Mouse (Mus musculus): Measurements from ENCODE around the gene Myh9. TPM values are rescaled to one million over a fixed set of nuclear protein-coding genes. Genes with fewer than 3 reads are reported as not detected.
A peak's percentile ranks its signal among the peaks of the same experiment; 100 is the strongest.

Myh9 gene
- polyA plus RNA-seq, 1 experiment from 2014 or later = 14.6 TPM

- Histone ChIP-seq H3K36me3 (replicated peaks; ENCODE audit: control insufficient read depth, insufficient read depth) (peaks cover 31% of the 10 kb centered on the region), H3K4me2 (replicated peaks) (no peak overlapping the region), H3K27me3 (ENCODE audit: control insufficient read depth, insufficient read depth, low read length) (no peaks in the 10 kb centered on the region), H3K4me1 (replicated peaks; ENCODE audit: control insufficient read depth, insufficient read depth, low read length) (peaks cover 7% of the 10 kb centered on the region), H3K4me3 (replicated peaks; ENCODE audit: low read length) (no peak overlapping the region), H3K27ac (no peak overlapping the region), H3K9ac (no peak overlapping the region), H3K9me3 (ENCODE audit: control insufficient read depth, low read length) (no peaks in the 10 kb centered on the region)
- DNase-seq (ENCODE audit: low spot score) = no peak
- 100% methylated on average over 1 of the region's 1 CpGs for WGBS
- no peak for ATAC-seq (ENCODE audit: low FRiP score)
Measured at GRCm38 (mm10) chr15:77809434-77809833, 32.5 kb downstream of the Myh9 start.

- H3K36me3 ChIP-seq (replicated peaks; ENCODE audit: control insufficient read depth, insufficient read depth) = peaks cover 34% of the 10 kb centered on the region
- WGBS = 89% methylated on average over 7 of the region's 7 CpGs
- H3K27me3 ChIP-seq (ENCODE audit: control insufficient read depth, insufficient read depth, low read length) = no peaks in the 10 kb centered on the region
- no peak for ATAC-seq (ENCODE audit: low FRiP score)
- H3K27ac ChIP-seq = no peak overlapping the region
- H3K4me2 ChIP-seq (replicated peaks) = no peak overlapping the region
- H3K9ac ChIP-seq = no peak overlapping the region
- peaks cover 7% of the 10 kb centered on the region for H3K4me1 ChIP-seq (replicated peaks; ENCODE audit: control insufficient read depth, insufficient read depth, low read length)
- H3K4me3 ChIP-seq (replicated peaks; ENCODE audit: low read length) = no peak overlapping the region
- DNase-seq (ENCODE audit: low spot score) = no peak
- H3K9me3 ChIP-seq (ENCODE audit: control insufficient read depth, low read length) = no peaks in the 10 kb centered on the region
Measured at GRCm38 (mm10) chr15:77807264-77807585, 34.8 kb downstream of the Myh9 start.

GRCm38 (mm10) chr15:77806565-77807263 is 35.3 kb downstream of the Myh9 start:
- Histone ChIP-seq H3K27ac (no peak overlapping the region), H3K27me3 (ENCODE audit: control insufficient read depth, insufficient read depth, low read length) (no peaks in the 10 kb centered on the region), H3K4me1 (replicated peaks; ENCODE audit: control insufficient read depth, insufficient read depth, low read length) (peaks cover 7% of the 10 kb centered on the region), H3K9me3 (ENCODE audit: control insufficient read depth, low read length) (no peaks in the 10 kb centered on the region), H3K4me3 (replicated peaks; ENCODE audit: low read length) (no peak overlapping the region), H3K4me2 (replicated peaks) (no peak overlapping the region), H3K9ac (no peak overlapping the region), H3K36me3 (replicated peaks; ENCODE audit: control insufficient read depth, insufficient read depth) (peaks cover 32% of the 10 kb centered on the region)
- no peak for ATAC-seq (ENCODE audit: low FRiP score)
- DNase-seq (ENCODE audit: low spot score) = no peak
- 87% methylated on average over 13 of the region's 13 CpGs for WGBS

- H3K4me1 ChIP-seq (replicated peaks; ENCODE audit: control insufficient read depth, insufficient read depth, low read length) = peaks cover 6% of the 10 kb centered on the region
- H3K27me3 ChIP-seq (ENCODE audit: control insufficient read depth, insufficient read depth, low read length) = no peaks in the 10 kb centered on the region
- DNase-seq (ENCODE audit: low spot score) (no peak), ATAC-seq (ENCODE audit: low FRiP score) (no peak)
- peaks cover 29% of the 10 kb centered on the region for H3K36me3 ChIP-seq (replicated peaks; ENCODE audit: control insufficient read depth, insufficient read depth)
- 86% methylated on average over 4 of the region's 4 CpGs for WGBS
- no peak overlapping the region for H3K9ac ChIP-seq
- H3K27ac ChIP-seq = no peak overlapping the region
- no peak overlapping the region for H3K4me3 ChIP-seq (replicated peaks; ENCODE audit: low read length)
- no peaks in the 10 kb centered on the region for H3K9me3 ChIP-seq (ENCODE audit: control insufficient read depth, low read length)
- no peak overlapping the region for H3K4me2 ChIP-seq (replicated peaks)
Measured at GRCm38 (mm10) chr15:77805657-77806056, 36.3 kb downstream of the Myh9 start.

DNA sequence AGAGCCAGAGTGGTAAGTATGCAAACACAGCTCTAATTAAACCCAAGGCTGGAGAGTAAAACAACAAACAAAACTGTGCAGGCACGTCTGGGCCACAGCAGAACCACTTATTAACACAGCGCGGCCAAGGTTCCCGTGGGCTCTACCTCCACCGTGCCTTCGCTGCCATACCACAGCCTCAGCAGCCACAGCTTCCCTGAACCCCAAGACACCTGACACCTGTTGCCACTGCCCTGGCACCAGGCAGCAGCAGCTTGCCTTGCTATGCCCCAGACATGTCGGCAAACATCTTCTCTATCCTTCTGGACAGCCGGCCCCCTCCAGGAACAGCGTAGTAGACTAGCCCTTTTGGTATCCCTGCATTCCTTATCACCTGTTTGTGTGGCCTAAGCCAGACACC is 37.0 kb downstream of the Myh9 start:
- H3K4me2 ChIP-seq (replicated peaks) = no peak overlapping the region
- H3K4me3 ChIP-seq (replicated peaks; ENCODE audit: low read length) = no peak overlapping the region
- no peaks in the 10 kb centered on the region for H3K4me1 ChIP-seq (replicated peaks; ENCODE audit: control insufficient read depth, insufficient read depth, low read length)
- DNase-seq (ENCODE audit: low spot score) (no peak), ATAC-seq (ENCODE audit: low FRiP score) (no peak)
- no peaks in the 10 kb centered on the region for H3K9me3 ChIP-seq (ENCODE audit: control insufficient read depth, low read length)
- no peaks in the 10 kb centered on the region for H3K27me3 ChIP-seq (ENCODE audit: control insufficient read depth, insufficient read depth, low read length)
- H3K9ac ChIP-seq = no peak overlapping the region
- H3K27ac ChIP-seq = no peak overlapping the region
- 90% methylated on average over 9 of the region's 9 CpGs for WGBS
- H3K36me3 ChIP-seq (replicated peaks; ENCODE audit: control insufficient read depth, insufficient read depth) = peaks cover 29% of the 10 kb centered on the region

DNA sequence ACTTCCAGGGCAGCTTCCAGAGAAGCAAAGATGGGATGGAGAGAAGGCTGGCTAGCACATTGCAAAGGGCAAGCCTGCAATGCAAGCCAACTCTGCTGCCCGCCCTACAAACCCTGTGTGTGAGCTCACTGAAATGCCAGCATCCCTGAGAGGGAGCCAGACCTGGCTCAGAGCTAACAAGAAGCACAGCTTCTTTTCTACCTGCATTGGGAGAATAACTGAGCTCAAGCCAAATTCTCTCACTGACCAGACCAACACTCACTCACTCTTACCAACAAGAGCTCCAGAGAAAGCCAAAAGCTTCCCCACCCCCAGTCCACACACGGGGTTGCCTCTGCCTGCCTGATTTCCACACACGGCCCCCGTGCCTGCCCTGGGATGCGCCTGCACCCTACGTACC is 37.5 kb downstream of the Myh9 start:
- Histone ChIP-seq H3K9me3 (ENCODE audit: control insufficient read depth, low read length) (no peaks in the 10 kb centered on the region), H3K27me3 (ENCODE audit: control insufficient read depth, insufficient read depth, low read length) (no peaks in the 10 kb centered on the region), H3K4me3 (replicated peaks; ENCODE audit: low read length) (no peak overlapping the region), H3K36me3 (replicated peaks; ENCODE audit: control insufficient read depth, insufficient read depth) (peaks cover 29% of the 10 kb centered on the region), H3K4me1 (replicated peaks; ENCODE audit: control insufficient read depth, insufficient read depth, low read length) (no peaks in the 10 kb centered on the region), H3K4me2 (replicated peaks) (no peak overlapping the region), H3K9ac (no peak overlapping the region), H3K27ac (no peak overlapping the region)
- DNase-seq (ENCODE audit: low spot score) (no peak), ATAC-seq (ENCODE audit: low FRiP score) (no peak)
- 96% methylated on average over 6 of the region's 6 CpGs for WGBS

GRCm38 (mm10) chr15:77803747-77804146 is 38.2 kb downstream of the Myh9 start:
- Histone ChIP-seq H3K4me2 (replicated peaks) (no peak overlapping the region), H3K27me3 (ENCODE audit: control insufficient read depth, insufficient read depth, low read length) (no peaks in the 10 kb centered on the region), H3K4me3 (replicated peaks; ENCODE audit: low read length) (no peak overlapping the region), H3K36me3 (replicated peaks; ENCODE audit: control insufficient read depth, insufficient read depth) (peaks cover 29% of the 10 kb centered on the region), H3K9me3 (ENCODE audit: control insufficient read depth, low read length) (no peaks in the 10 kb centered on the region), H3K27ac (no peak overlapping the region), H3K9ac (no peak overlapping the region), H3K4me1 (replicated peaks; ENCODE audit: control insufficient read depth, insufficient read depth, low read length) (peaks cover 6% of the 10 kb centered on the region; the same call in 1 of the 2 replicates)
- 81% methylated on average over 3 of the region's 3 CpGs for WGBS
- DNase-seq (ENCODE audit: low spot score) (no peak), ATAC-seq (ENCODE audit: low FRiP score) (no peak)

DNA sequence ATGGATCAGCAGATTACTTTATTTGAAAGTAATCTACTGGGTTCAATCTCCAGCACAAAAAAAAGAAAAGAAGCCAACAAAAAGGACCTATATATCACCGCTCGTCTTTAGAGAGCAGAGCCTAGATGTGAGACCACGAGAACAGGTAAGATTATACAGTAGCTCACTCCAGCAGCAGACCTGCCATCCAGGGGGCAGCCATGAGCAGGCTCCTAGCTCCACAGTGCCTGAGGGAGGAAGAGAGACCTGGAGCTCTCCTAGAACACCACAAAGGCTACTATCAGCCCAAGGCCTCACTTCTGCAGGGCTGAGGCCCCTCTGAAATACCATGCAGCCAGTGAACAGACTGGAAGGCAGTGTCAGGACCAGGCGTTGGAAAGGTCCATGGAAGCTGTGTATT is 39.0 kb downstream of the Myh9 start:
- DNase-seq (ENCODE audit: low spot score) (no peak), ATAC-seq (ENCODE audit: low FRiP score) (no peak)
- no peak overlapping the region for H3K27ac ChIP-seq
- H3K4me1 ChIP-seq (replicated peaks; ENCODE audit: control insufficient read depth, insufficient read depth, low read length) = peaks cover 12% of the 10 kb centered on the region
- no peaks in the 10 kb centered on the region for H3K9me3 ChIP-seq (ENCODE audit: control insufficient read depth, low read length)
- no peak overlapping the region for H3K4me2 ChIP-seq (replicated peaks)
- no peak overlapping the region for H3K9ac ChIP-seq
- H3K36me3 ChIP-seq (replicated peaks; ENCODE audit: control insufficient read depth, insufficient read depth) = peaks cover 28% of the 10 kb centered on the region
- no peak overlapping the region for H3K4me3 ChIP-seq (replicated peaks; ENCODE audit: low read length)
- WGBS = 90% methylated on average over 4 of the region's 4 CpGs
- H3K27me3 ChIP-seq (ENCODE audit: control insufficient read depth, insufficient read depth, low read length) = no peaks in the 10 kb centered on the region

- peak overlapping the region; percentile 23; the same call in 1 of the 2 replicates for H3K27ac ChIP-seq
- no peak for DNase-seq (ENCODE audit: low spot score)
- WGBS = 82% methylated on average over 4 of the region's 4 CpGs
- no peak overlapping the region for H3K4me2 ChIP-seq (replicated peaks)
- H3K27me3 ChIP-seq (ENCODE audit: control insufficient read depth, insufficient read depth, low read length) = no peaks in the 10 kb centered on the region
- H3K9ac ChIP-seq = no peak overlapping the region
- H3K4me3 ChIP-seq (replicated peaks; ENCODE audit: low read length) = no peak overlapping the region
- ATAC-seq (ENCODE audit: low FRiP score) = no peak
- peaks cover 12% of the 10 kb centered on the region for H3K4me1 ChIP-seq (replicated peaks; ENCODE audit: control insufficient read depth, insufficient read depth, low read length)
- H3K36me3 ChIP-seq (replicated peaks; ENCODE audit: control insufficient read depth, insufficient read depth) = peaks cover 11% of the 10 kb centered on the region
- H3K9me3 ChIP-seq (ENCODE audit: control insufficient read depth, low read length) = no peaks in the 10 kb centered on the region
Measured at GRCm38 (mm10) chr15:77801188-77801587, 40.8 kb downstream of the Myh9 start.

GRCm38 (mm10) chr15:77800511-77800910 is 41.5 kb downstream of the Myh9 start:
- Histone ChIP-seq H3K9ac (no peak overlapping the region), H3K4me3 (replicated peaks; ENCODE audit: low read length) (no peak overlapping the region), H3K9me3 (ENCODE audit: control insufficient read depth, low read length) (no peaks in the 10 kb centered on the region), H3K27me3 (ENCODE audit: control insufficient read depth, insufficient read depth, low read length) (no peaks in the 10 kb centered on the region), H3K27ac (0 out of 2 replicates have a peak overlapping the region, but pooled peaks have one; percentile 23), H3K36me3 (replicated peaks; ENCODE audit: control insufficient read depth, insufficient read depth) (peaks cover 11% of the 10 kb centered on the region), H3K4me1 (replicated peaks; ENCODE audit: control insufficient read depth, insufficient read depth, low read length) (peaks cover 12% of the 10 kb centered on the region), H3K4me2 (replicated peaks) (no peak overlapping the region)
- ATAC-seq (ENCODE audit: low FRiP score) (no peak), DNase-seq (ENCODE audit: low spot score) (no peak)

Data from hindbrain, embryonic 14.5 days (tissue).